Mouse (Mus musculus) left cerebral cortex, adult 18-20 months (tissue): ENCODE results near the gene Milr1. TPM values are rescaled to one million over a fixed set of nuclear protein-coding genes. Genes with fewer than 3 reads are reported as not detected.
A peak's percentile ranks its signal among the peaks of the same experiment; 100 is the strongest.
"Not testable (repeated sequence)": the region's sequence is repeated elsewhere in the genome, so short reads cannot be mapped to it uniquely, and the experiment has no call there.

Experiments
- DNase-seq, 2 experiments: peaks; one replicate each; pipeline ENCODE4 v3.0.0; 2021 to 2022; ENCODE audit warnings: low spot score in 2 of 2, mixed read lengths in 1 of 2
- total RNA-seq, 2 experiments: library from RNA; stranded (reverse); gene quantifications; 2 replicates each; pipeline ENCODE4 v1.2.3; 2021

The Milr1 gene
- total RNA-seq, 2 experiments from 2014 or later, result 0.49 TPM; not detected in 1

GRCm38 (mm10) chr11:106729656-106730055 is 21.4 kb upstream of the Milr1 start:
- no peak for DNase-seq

- DNase-seq, result no peak
These were observed 20.3 kb upstream of the Milr1 start for GRCm38 (mm10) chr11:106730714-106731113.

GRCm38 (mm10) chr11:106736614-106737013 is 14.4 kb upstream of the Milr1 start:
- no peak for DNase-seq

GRCm38 (mm10) chr11:106737178-106737621 is 13.8 kb upstream of the Milr1 start:
- DNase-seq, result peak; percentile 15 to 29

- DNase-seq, result no peak
These were observed 11.9 kb upstream of the Milr1 start for GRCm38 (mm10) chr11:106739116-106739515.

- not testable (repeated sequence) for DNase-seq
These were observed 10.3 kb upstream of the Milr1 start for GRCm38 (mm10) chr11:106740724-106741123.

- DNase-seq, result peak in 1 of 2 experiments; percentile 16
These were observed 9.8 kb upstream of the Milr1 start for GRCm38 (mm10) chr11:106741232-106741631.

GRCm38 (mm10) chr11:106741826-106742225 is 9.2 kb upstream of the Milr1 start:
- DNase-seq, result no peak

GRCm38 (mm10) chr11:106742388-106742841 is 8.6 kb upstream of the Milr1 start:
- no peak for DNase-seq

- no peak for DNase-seq
These were observed 6.1 kb upstream of the Milr1 start for GRCm38 (mm10) chr11:106744949-106745348.

GRCm38 (mm10) chr11:106749557-106750120 is 1.4 kb upstream of the Milr1 start:
- DNase-seq, result not testable (repeated sequence)

- no peak for DNase-seq
These were observed 790 bp upstream of the Milr1 start, which contains the start of gene Pecam1 for GRCm38 (mm10) chr11:106750121-106750751. Pecam1 (minus strand) TSS chr11:106750628.

- DNase-seq, result no peak
These were observed 1.1 kb downstream of the Milr1 start for GRCm38 (mm10) chr11:106752103-106752502.

- no peak for DNase-seq
These were observed 2.3 kb downstream of the Milr1 start for GRCm38 (mm10) chr11:106753314-106753713.

- DNase-seq, result no peak
These were observed 4.6 kb downstream of the Milr1 start for GRCm38 (mm10) chr11:106755583-106755982.

- no peak for DNase-seq
These were observed 8.0 kb downstream of the Milr1 start for GRCm38 (mm10) chr11:106759028-106759427.

- no peak for DNase-seq
These were observed 9.5 kb downstream of the Milr1 start for GRCm38 (mm10) chr11:106760511-106760910.

GRCm38 (mm10) chr11:106762139-106762799 is 11.2 kb downstream of the Milr1 start:
- no peak for DNase-seq

GRCm38 (mm10) chr11:106762800-106763185 is 11.8 kb downstream of the Milr1 start:
- DNase-seq, result no peak

- no peak for DNase-seq
These were observed 15.7 kb downstream of the Milr1 start for GRCm38 (mm10) chr11:106766611-106767162.

- no peak for DNase-seq
These were observed 16.5 kb downstream of the Milr1 start for GRCm38 (mm10) chr11:106767516-106767915.
